Mouse (Mus musculus) heart, postnatal 4 days (tissue): ENCODE results near the gene Faah. TPM values are rescaled to one million over a fixed set of nuclear protein-coding genes. Genes with fewer than 3 reads are reported as not detected.

ENCODE experiments used
- DNase-seq: peaks from one replicate; pipeline ENCODE4 v3.0.0; 2021
- total RNA-seq, 2 experiments: library from RNA; stranded (reverse); gene quantifications; 2 replicates each; pipeline ENCODE4 v1.2.3; 2021

Gene Faah
- 1 to 10 TPM; 1.3 to 1.6 TPM for total RNA-seq

GRCm38 (mm10) chr4:116017902-116018746 is at the start of gene Faah:
Faah (minus strand) TSS chr4:116017926.
- no peak for DNase-seq

- DNase-seq = no peak
Measured at GRCm38 (mm10) chr4:116063855-116064254, 46.1 kb upstream of the Faah start.

GRCm38 (mm10) chr4:116059012-116059726 is 41.4 kb upstream of the Faah start:
- DNase-seq = no peak

GRCm38 (mm10) chr4:116057559-116057958 is 39.8 kb upstream of the Faah start:
- DNase-seq = no peak

GRCm38 (mm10) chr4:116053399-116053961 is 35.8 kb upstream of the Faah start, which contains the start of gene Nsun4:
Nsun4 (minus strand) TSS chr4:116053876.
- peak; percentile 91 for DNase-seq

GRCm38 (mm10) chr4:116052526-116053293 is 35.0 kb upstream of the Faah start:
- peak; percentile 51 for DNase-seq

GRCm38 (mm10) chr4:116049211-116049610 is 31.5 kb upstream of the Faah start:
- no peak for DNase-seq

GRCm38 (mm10) chr4:116048130-116048920 is 30.6 kb upstream of the Faah start:
- peak; percentile 59 for DNase-seq

GRCm38 (mm10) chr4:116047681-116048080 is 30.0 kb upstream of the Faah start:
- no peak for DNase-seq

GRCm38 (mm10) chr4:116046604-116047003 is 28.9 kb upstream of the Faah start:
- DNase-seq = no peak

- DNase-seq = no peak
Measured at GRCm38 (mm10) chr4:116042186-116042585, 24.5 kb upstream of the Faah start.

- no peak for DNase-seq
Measured at GRCm38 (mm10) chr4:116040466-116040865, 22.7 kb upstream of the Faah start.

- DNase-seq = no peak
Measured at GRCm38 (mm10) chr4:116033374-116033773, 15.6 kb upstream of the Faah start.

GRCm38 (mm10) chr4:116032906-116033305 is 15.2 kb upstream of the Faah start:
- DNase-seq = no peak

GRCm38 (mm10) chr4:116017300-116017901 is 325 bp downstream of the Faah start:
- DNase-seq = peak; percentile 70

GRCm38 (mm10) chr4:116016862-116017299 is 845 bp downstream of the Faah start:
- DNase-seq = no peak

- no peak for DNase-seq
Measured at GRCm38 (mm10) chr4:116016396-116016795, 1.3 kb downstream of the Faah start.

GRCm38 (mm10) chr4:116015996-116016395 is 1.7 kb downstream of the Faah start:
- DNase-seq = no peak

GRCm38 (mm10) chr4:116015502-116015901 is 2.2 kb downstream of the Faah start:
- no peak for DNase-seq

GRCm38 (mm10) chr4:116010186-116010585 is 7.5 kb downstream of the Faah start:
- DNase-seq = no peak

GRCm38 (mm10) chr4:116001206-116001605 is 16.5 kb downstream of the Faah start:
- no peak for DNase-seq
